Mouse (Mus musculus): ENCODE measurements at regions not wholly inside any gene's neighbourhood (a gene's known extent, or its start where the extent isn't known, plus 50 kb on each side); places are given as distances from the start of the nearest gene placed in this dataset.

DNA sequence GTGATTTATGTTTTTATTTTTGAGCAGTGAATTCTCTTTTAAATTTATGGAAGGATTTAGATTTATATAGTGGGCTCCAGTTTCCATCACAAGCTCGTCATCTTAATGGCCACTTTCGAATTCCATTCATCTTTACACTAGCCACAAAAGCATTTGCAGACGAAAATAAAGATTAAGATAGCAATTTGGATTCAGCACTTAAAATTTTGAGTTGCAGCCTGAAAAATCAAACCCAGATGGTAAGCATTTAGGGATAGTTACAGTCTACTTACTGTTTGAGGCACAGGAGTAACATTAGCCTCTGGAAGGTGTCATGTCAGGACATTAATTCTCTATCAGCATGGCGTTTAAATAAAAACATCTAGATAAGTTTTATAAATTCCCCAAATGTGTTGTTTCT lies 423.2 kb downstream of the Etnk1 start:
- Histone ChIP-seq H3K27ac (ENCODE audit: insufficient read depth, low read depth) (no peak overlapping the region), H3K4me2 (ENCODE audit: insufficient read depth, low read depth, poor library complexity, severe bottlenecking) (no peak overlapping the region), H3K27me3 (replicated peaks) (no peaks in the 10 kb centered on the region), H3K36me3 (replicated peaks in 1 of 2; ENCODE audit: control insufficient read depth in 1 of 2, insufficient read depth in 1 of 2, low read length in 1 of 2) (no peaks in the 10 kb centered on the region), H3K4me1 (ENCODE audit: control insufficient read depth in 1 of 2, insufficient read depth in 2 of 2) (no peaks in the 10 kb centered on the region), H3K9ac (ENCODE audit: insufficient read depth, low read depth) (no peak overlapping the region), H3K4me3 (replicated peaks in 1 of 3; ENCODE audit: low read depth in 2 of 3, low read length in 2 of 3, poor library complexity in 1 of 3) (no peak overlapping the region), H3K9me3 (replicated peaks; ENCODE audit: low read length) (no peaks in the 10 kb centered on the region), H3K79me2 (replicated peaks; ENCODE audit: control insufficient read depth, extremely low read depth, insufficient read depth, poor library complexity, severe bottlenecking) (no peaks in the 10 kb centered on the region)
- dilution Hi-C loops (cut with MboI; ENCODE audit: extremely low pct_ligation_motif_present, extremely low pct_unique_long_range_greater_than_20kb, low sequenced_read_pairs) = no loop called here
- TF ChIP-seq SIN3A (IDR thresholded peaks at IDR 0.05; ENCODE audit: low read length) (no peak), KAT2A (IDR thresholded peaks at IDR 0.05; ENCODE audit: insufficient replicate concordance, low read length) (no peak), CHD2 (IDR thresholded peaks at IDR 0.05; ENCODE audit: low read length) (no peak), EP300 (IDR thresholded peaks at IDR 0.05; ENCODE audit: low read length) (no peak), ZKSCAN1 (IDR thresholded peaks at IDR 0.05; ENCODE audit: borderline replicate concordance, low read depth, low read length) (no peak), RAD21 (IDR thresholded peaks at IDR 0.05; ENCODE audit: low read depth, low read length) (no peak), USF1 (IDR thresholded peaks at IDR 0.05; ENCODE audit: low read depth, low read length) (no peak), SMC3 (IDR thresholded peaks at IDR 0.05; ENCODE audit: low read depth, low read length) (no peak), MAZ (IDR thresholded peaks at IDR 0.05; ENCODE audit: low read depth, low read length) (no peak), TBP (conservative IDR thresholded peaks at IDR 0.05; ENCODE audit: low read depth, low read length) (no peak), USF2 (conservative IDR thresholded peaks at IDR 0.05; ENCODE audit: low read depth, low read length) (no peak), IRF4 (IDR thresholded peaks at IDR 0.05; ENCODE audit: low read depth, low read length) (no peak), NELFE (IDR thresholded peaks at IDR 0.05; ENCODE audit: low read depth, low read length) (no peak)
- DNase-seq (ENCODE audit: extremely low read depth) = no peak
- in situ Hi-C loops (cut with MboI; ENCODE audit: low pct_ligation_motif_present, low pct_unique_long_range_greater_than_20kb, low sequenced_read_pairs) = no loop called here

DNA sequence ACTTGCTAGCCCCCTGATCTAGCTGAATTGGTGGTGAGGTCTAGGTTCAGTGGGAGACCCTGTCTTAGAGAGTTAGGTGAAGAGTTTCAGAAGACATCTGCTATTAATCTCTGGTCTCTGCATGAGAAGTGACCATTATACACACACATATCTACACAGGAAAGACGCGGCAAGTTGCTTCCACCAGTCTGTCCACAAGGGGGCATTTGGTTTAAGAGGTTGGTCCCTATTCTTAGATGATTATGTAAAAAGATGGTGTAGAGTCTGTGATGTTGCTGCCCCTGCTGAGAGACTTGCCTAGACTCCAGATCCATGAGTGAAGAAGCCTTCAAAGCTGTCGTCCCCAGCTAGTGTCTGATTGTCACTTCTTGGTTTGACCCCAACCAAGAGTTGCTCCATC lies 425.5 kb downstream of the Etnk1 start:
- in situ Hi-C loops (cut with MboI; ENCODE audit: low pct_ligation_motif_present, low pct_unique_long_range_greater_than_20kb, low sequenced_read_pairs) = no loop called here
- dilution Hi-C loops (cut with MboI; ENCODE audit: extremely low pct_ligation_motif_present, extremely low pct_unique_long_range_greater_than_20kb, low sequenced_read_pairs) = no loop called here

More for the DNA sequence above, 425.5 kb downstream of the Etnk1 start:
- TF ChIP-seq POLR2A (IDR thresholded peaks at IDR 0.05; ENCODE audit: low read depth, low read length) (no peak), SMC3 (IDR thresholded peaks at IDR 0.05; ENCODE audit: low read depth, low read length) (peak; percentile 8; the same call in 1 of the 2 replicates), CTCF (conservative IDR thresholded peaks at IDR 0.05 in 1 of 2, IDR thresholded peaks at IDR 0.05 in 1 of 2; ENCODE audit: low read depth in 2 of 2, low read length in 2 of 2) (peak in 1 of 2 experiments; percentile 25; a peak in 2 of 4 replicates), BHLHE40 (IDR thresholded peaks at IDR 0.05; ENCODE audit: low read depth, low read length) (no peak), RAD21 (IDR thresholded peaks at IDR 0.05; ENCODE audit: low read depth, low read length) (peak; percentile 11), HCFC1 (IDR thresholded peaks at IDR 0.05; ENCODE audit: low read depth, low read length) (no peak), ETS1 (conservative IDR thresholded peaks at IDR 0.05; ENCODE audit: low read depth, low read length) (no peak)
- peak; percentile 38 for DNase-seq (ENCODE audit: extremely low read depth)
- no peaks in the 10 kb centered on the region for H3K79me2 ChIP-seq (replicated peaks; ENCODE audit: control insufficient read depth, extremely low read depth, insufficient read depth, poor library complexity, severe bottlenecking)
- H3K27me3 ChIP-seq (replicated peaks) = no peaks in the 10 kb centered on the region
- no peaks in the 10 kb centered on the region for H3K4me1 ChIP-seq (ENCODE audit: control insufficient read depth in 1 of 2, insufficient read depth in 2 of 2)
- no peak overlapping the region for H3K4me3 ChIP-seq (replicated peaks in 1 of 3; ENCODE audit: low read depth in 2 of 3, low read length in 2 of 3, poor library complexity in 1 of 3)
- H3K9me3 ChIP-seq (replicated peaks; ENCODE audit: low read length) = no peaks in the 10 kb centered on the region
- no peak overlapping the region for H3K4me2 ChIP-seq (ENCODE audit: insufficient read depth, low read depth, poor library complexity, severe bottlenecking)
- H3K36me3 ChIP-seq (replicated peaks in 1 of 2; ENCODE audit: control insufficient read depth in 1 of 2, insufficient read depth in 1 of 2, low read length in 1 of 2) = no peaks in the 10 kb centered on the region
- H3K9ac ChIP-seq (ENCODE audit: insufficient read depth, low read depth) = no peak overlapping the region
- H3K27ac ChIP-seq (ENCODE audit: insufficient read depth, low read depth) = no peak overlapping the region

All from CH12.LX (cell line).